Mouse (Mus musculus): ENCODE data around the gene Plppr3.

DNA sequence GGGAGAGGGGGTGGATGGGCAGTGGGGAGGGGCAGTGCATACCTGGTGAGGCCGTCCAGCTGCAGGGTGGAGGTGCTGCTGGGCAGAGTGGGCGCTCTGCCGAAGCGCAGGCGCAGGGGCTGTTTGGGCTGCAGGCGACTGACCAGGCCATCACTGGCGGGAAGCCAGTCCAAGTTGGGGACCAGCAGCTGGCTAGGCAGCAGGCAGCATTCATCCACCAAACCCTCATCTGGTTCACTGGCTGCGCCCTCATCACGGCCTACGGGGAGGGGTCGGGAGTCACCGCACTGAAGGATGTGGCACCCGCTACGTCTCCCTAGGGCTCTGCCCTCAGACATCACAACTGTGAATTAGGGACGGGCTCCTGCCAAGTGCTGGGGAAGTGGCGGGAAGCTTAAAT lies 21.9 kb upstream of the Plppr3 start:
- no peak for TF ChIP-seq USF1 (IDR thresholded peaks at IDR 0.05; ENCODE audit: low read depth)
- no peak for TF ChIP-seq CEBPB (IDR thresholded peaks at IDR 0.05; ENCODE audit: insufficient read depth, poor library complexity, severe bottlenecking)
- TF ChIP-seq POLR2AphosphoS2 (IDR thresholded peaks at IDR 0.05; ENCODE audit: insufficient read length, low read depth), result no peak
- TF ChIP-seq POLR2A (IDR thresholded peaks at IDR 0.05; ENCODE audit: insufficient read length, low read depth), result no peak
- TF ChIP-seq MAX (IDR thresholded peaks at IDR 0.05; ENCODE audit: low read depth), result no peak
- TF ChIP-seq E2F4 (IDR thresholded peaks at IDR 0.05; ENCODE audit: insufficient read depth), result no peak

Data from myocyte (in vitro differentiated cells).